Mouse (Mus musculus): ENCODE results near the gene Diras2. TPM values are rescaled to one million over a fixed set of nuclear protein-coding genes. Genes with fewer than 3 reads are reported as not detected.

Diras2 gene
- 36.6 and 36.8 TPM in 2 replicates for polyA plus RNA-seq (2012; rRNA removed)

GRCm38 (mm10) chr13:52531121-52531520 lies at the start of gene Diras2:
Gene Diras2 (minus strand): TSS chr13:52531279.

Other genes starting within 250 kb of the Diras2 start
- gene Syk, start 51.9 kb upstream of the Diras2 start, polyA plus RNA-seq (2012; rRNA removed): 2.3 and 2.5 TPM in 2 replicates